ENCODE assay signal across 9 mouse cellular contexts in genomic region chr11:69121741-69122335, GRCm38 (mm10). TPM values are rescaled to one million over a fixed set of nuclear protein-coding genes. Genes with fewer than 3 reads are reported as not detected.
DNase-seq lines count a peak whose midpoint lies in the region; ATAC-seq and TF ChIP-seq lines count a peak whose summit lies in the region.
"Had no signal": no experiment of that assay in that cellular context is flagged by ENCODE, and none has a peak within 500 bp of the region (broad histone marks: within the 10 kb centered on the region; RNA-seq: fewer than 3 reads in every experiment).

No protein-coding gene starts in this region.

- no peak for TF ChIP-seq POLR2A in brain, embryonic 14.5 days (IDR thresholded peaks at IDR 0.05; ENCODE audit: borderline replicate concordance, extremely low read depth, insufficient read depth, insufficient read length, poor library complexity, severe bottlenecking)
- no peak for TF ChIP-seq POLR2A in myocyte (IDR thresholded peaks at IDR 0.05; ENCODE audit: insufficient read length, low read depth)

- H3K27ac ChIP-seq in heart, embryonic 13.5 days (replicated peaks), result peak overlapping the region; percentile 94
- peak overlapping the region; percentile 87; the same call in 1 of the 2 replicates for H3K27ac ChIP-seq in hindbrain, postnatal 0 days

- no peak for DNase-seq in heart, adult 11 months
- peak; percentile 64 for DNase-seq in CD4-positive helper T cell, adult 2 months (ENCODE audit: low read depth, low spot score)
- DNase-seq in brain, embryonic 14.5 days (ENCODE audit: low read depth), result peak; percentile 55
- DNase-seq in hindbrain, postnatal 0 days (ENCODE audit: low spot score), result peak; percentile 58
- DNase-seq in adrenal gland, adult 18-20 months (ENCODE audit: low spot score in 2 of 2), result no peak
- DNase-seq in urinary bladder, postnatal 4 days (ENCODE audit: low spot score in 2 of 2), result no peak

- H3ac ChIP-seq in myocyte (ENCODE audit: control insufficient read depth, insufficient read length), result peak overlapping the region; percentile 82

- peak overlapping the region; percentile 87 for H3K9ac ChIP-seq in heart, embryonic 13.5 days
- peak overlapping the region; percentile 74 for H3K9ac ChIP-seq in hindbrain, postnatal 0 days (replicated peaks; ENCODE audit: low read length)

- TF ChIP-seq CTCF in brain, embryonic 14.5 days (IDR thresholded peaks at IDR 0.05; ENCODE audit: borderline replicate concordance, extremely low read depth, insufficient read depth, insufficient read length), result no peak
- TF ChIP-seq CTCF in hindbrain, postnatal 0 days (IDR thresholded peaks at IDR 0.05; ENCODE audit: low read depth), result no peak

- H3K27me3 ChIP-seq in heart, embryonic 13.5 days (replicated peaks), result 0 out of 2 replicates have a peak, but pooled peaks cover 2% of the 10 kb centered on the region
- no peaks in the 10 kb centered on the region for H3K27me3 ChIP-seq in hindbrain, postnatal 0 days (ENCODE audit: insufficient read depth, low read length)
- no peaks in the 10 kb centered on the region for H3K27me3 ChIP-seq in myocyte (ENCODE audit: control insufficient read depth, insufficient read depth, insufficient read length)

- peak overlapping the region; percentile 98 for H3K4me2 ChIP-seq in heart, embryonic 13.5 days
- peak overlapping the region; percentile 97 for H3K4me2 ChIP-seq in hindbrain, postnatal 0 days (ENCODE audit: low read depth, low read length)
- peak overlapping the region; percentile 99 for H3K4me2 ChIP-seq in myocyte (ENCODE audit: low read depth)

- H3K4me3 ChIP-seq in heart, embryonic 13.5 days, result peak overlapping the region; percentile 89
- peak overlapping the region; percentile 77 for H3K4me3 ChIP-seq in hindbrain, postnatal 0 days (ENCODE audit: low read length)
- H3K4me3 ChIP-seq in myocyte, result peak overlapping the region; percentile 68

- H3K36me3 ChIP-seq in heart, embryonic 13.5 days, result no peaks in the 10 kb centered on the region
- H3K36me3 ChIP-seq in hindbrain, postnatal 0 days (ENCODE audit: insufficient read depth, low read length), result no peaks in the 10 kb centered on the region
- no peaks in the 10 kb centered on the region for H3K36me3 ChIP-seq in myocyte (ENCODE audit: control insufficient read depth, insufficient read depth)

- no peaks in the 10 kb centered on the region for H3K9me3 ChIP-seq in heart, embryonic 13.5 days
- no peaks in the 10 kb centered on the region for H3K9me3 ChIP-seq in hindbrain, postnatal 0 days (ENCODE audit: low read length)

- H3K79me2 ChIP-seq in myocyte (ENCODE audit: control insufficient read depth, insufficient read depth), result no peaks in the 10 kb centered on the region

- WGBS in heart, embryonic 13.5 days, result under 1% methylated on average over 29 of the region's 32 CpGs
- under 1% methylated on average over 28 of the region's 32 CpGs for WGBS in hindbrain, postnatal 0 days

- no peak for ATAC-seq in heart, embryonic 13.5 days (ENCODE audit: extremely low read depth, insufficient number of reproducible peaks, low FRiP score, low TSS enrichment)
- ATAC-seq in hindbrain, postnatal 0 days, result no peak

- H3K4me1 ChIP-seq in heart, embryonic 13.5 days, result peaks cover 53% of the 10 kb centered on the region
- peaks cover 19% of the 10 kb centered on the region for H3K4me1 ChIP-seq in hindbrain, postnatal 0 days (ENCODE audit: insufficient read depth, low read length)

TF ChIP-seq in myocyte, 11 proteins besides CTCF, POLR2A, EP300 and RAD21:
- TF ChIP-seq TCF3 (IDR thresholded peaks at IDR 0.05; ENCODE audit: insufficient read length, low read depth), result no peak
- TF ChIP-seq MYOD1 (IDR thresholded peaks at IDR 0.05; ENCODE audit: control insufficient read depth in 1 of 3, insufficient read length in 2 of 3, low read depth in 2 of 3), result no peak
- TF ChIP-seq TCF12 (IDR thresholded peaks at IDR 0.05; ENCODE audit: insufficient read depth, poor library complexity, severe bottlenecking), result no peak
- no peak for TF ChIP-seq USF1 (IDR thresholded peaks at IDR 0.05; ENCODE audit: low read depth)
TF ChIP-seq in myocyte: peak in this region for 0.

RNA-seq across cellular contexts. Expression of gene 9130213A22Rik, which starts 0.6 kb away (rescaled TPM):
- polyA plus RNA-seq in heart, embryonic 13.5 days (2015; fragmentation: Nextera tagmentation; extraction: Ambion mirVana), result 0.41 and 0.60 TPM in 2 replicates
- polyA plus RNA-seq in brain, embryonic 14.5 days (2012; rRNA removed), result 0.33 and 0.47 TPM in 2 replicates
- 1.2 and 1.4 TPM in 2 replicates for total RNA-seq in hindbrain, postnatal 0 days (2014; rRNA removed)
- 1.0 and 1.2 TPM in 2 replicates for polyA plus RNA-seq in hindbrain, postnatal 0 days (2015; fragmentation: Nextera tagmentation; extraction: Ambion mirVana)
- 0.78 TPM for polyA plus RNA-seq in myocyte (2012; fragmentation: generic; extraction: Trizol)
- total RNA-seq in adrenal gland, adult 18-20 months (2021), result under 1 TPM; 0.43 to 0.61 TPM

RNA-seq across cellular contexts. Expression of gene Hes7, which starts 1.6 kb away (rescaled TPM):
- polyA plus RNA-seq in heart, embryonic 13.5 days (2015; fragmentation: Nextera tagmentation; extraction: Ambion mirVana), result 0.47 and 0.67 TPM in 2 replicates
- polyA plus RNA-seq in brain, embryonic 14.5 days (2012; rRNA removed), result 0.42 and 0.45 TPM in 2 replicates
- 1.4 and 2.5 TPM in 2 replicates for total RNA-seq in hindbrain, postnatal 0 days (2014; rRNA removed)
- polyA plus RNA-seq in hindbrain, postnatal 0 days (2015; fragmentation: Nextera tagmentation; extraction: Ambion mirVana), result 1.3 and 1.9 TPM in 2 replicates
- 0.28 TPM for polyA plus RNA-seq in myocyte (2012; fragmentation: generic; extraction: Trizol)
- total RNA-seq in adrenal gland, adult 18-20 months (2021), result under 1 TPM in 1 of 2 experiments, not detected in 1; 0.26 TPM

RNA-seq across cellular contexts. Expression of gene Aloxe3, which starts 3.9 kb away (rescaled TPM):
- 0.13 and 0.14 TPM in 2 replicates for polyA plus RNA-seq in heart, embryonic 13.5 days (2015; fragmentation: Nextera tagmentation; extraction: Ambion mirVana)
- polyA plus RNA-seq in brain, embryonic 14.5 days (2012; rRNA removed), result 2.8 and 3.5 TPM in 2 replicates
- 12.5 and 14.2 TPM in 2 replicates for total RNA-seq in hindbrain, postnatal 0 days (2014; rRNA removed)
- polyA plus RNA-seq in hindbrain, postnatal 0 days (2015; fragmentation: Nextera tagmentation; extraction: Ambion mirVana), result 13.0 and 13.5 TPM in 2 replicates
- 0.01 TPM for polyA plus RNA-seq in myocyte (2012; fragmentation: generic; extraction: Trizol)
- 1 to 10 TPM; 1.1 to 1.6 TPM for total RNA-seq in adrenal gland, adult 18-20 months (2021)
- total RNA-seq: neutrophil, adult 5-6 weeks had no signal

RNA-seq across cellular contexts. Expression of gene Per1, which starts 26.8 kb away (rescaled TPM):
- polyA plus RNA-seq in heart, embryonic 13.5 days (2015; fragmentation: Nextera tagmentation; extraction: Ambion mirVana), result 8.6 and 9.0 TPM in 2 replicates
- 12.2 and 16.3 TPM in 2 replicates for polyA plus RNA-seq in brain, embryonic 14.5 days (2012; rRNA removed)
- total RNA-seq in hindbrain, postnatal 0 days (2014; rRNA removed), result 24.4 and 27.1 TPM in 2 replicates
- polyA plus RNA-seq in hindbrain, postnatal 0 days (2015; fragmentation: Nextera tagmentation; extraction: Ambion mirVana), result 11.9 and 15.9 TPM in 2 replicates
- polyA plus RNA-seq in myocyte (2012; fragmentation: generic; extraction: Trizol), result 8.9 TPM
- total RNA-seq in adrenal gland, adult 18-20 months (2021), result 10 to 100 TPM; 66.6 to 77.7 TPM

RNA-seq across cellular contexts. Expression of gene Vamp2, which starts 33.5 kb away (rescaled TPM):
- 79.5 and 82.1 TPM in 2 replicates for polyA plus RNA-seq in heart, embryonic 13.5 days (2015; fragmentation: Nextera tagmentation; extraction: Ambion mirVana)
- 251 and 319 TPM in 2 replicates for polyA plus RNA-seq in brain, embryonic 14.5 days (2012; rRNA removed)
- 146 and 148 TPM in 2 replicates for total RNA-seq in hindbrain, postnatal 0 days (2014; rRNA removed)
- 417 and 489 TPM in 2 replicates for polyA plus RNA-seq in hindbrain, postnatal 0 days (2015; fragmentation: Nextera tagmentation; extraction: Ambion mirVana)
- 51.8 TPM for polyA plus RNA-seq in myocyte (2012; fragmentation: generic; extraction: Trizol)
- 100 to 1,000 TPM; 106 to 137 TPM for total RNA-seq in adrenal gland, adult 18-20 months (2021)

Comparison
In these comparisons a context has a peak if more than half of its experiments do, and no peak if none do; other contexts are left out.
1. DNase-seq: peak in CD4-positive helper T cell, adult 2 months (single experiment), brain, embryonic 14.5 days (single experiment) and hindbrain, postnatal 0 days (single experiment); none in heart, adult 11 months (single experiment), adrenal gland, adult 18-20 months (0 of 2) and urinary bladder, postnatal 4 days (0 of 2).
2. Peak in every context shown above with its lines, with median percentiles within 50 percentile points of each other: H3K4me2 ChIP-seq and H3K4me3 ChIP-seq.